Mouse (Mus musculus) G1E-ER4 (cell line): ENCODE data around the gene Emd. TPM values are rescaled to one million over a fixed set of nuclear protein-coding genes. Genes with fewer than 3 reads are reported as not detected.

Source experiments
- GATA1 ChIP-seq: IDR thresholded peaks from one replicate; pipeline ENCODE4 v1.8.0; 2012; ENCODE audit warnings: low read length, inconsistent platforms
- polyA plus RNA-seq: library from polyadenylated mRNA; stranded (reverse); fragments of >175 nt; gene quantifications from 2 replicates; pipeline ENCODE4 v1.2.3, GENCODE M21; 2012

Emd gene
- polyA plus RNA-seq, 1 experiment: 29.1 TPM

DNA sequence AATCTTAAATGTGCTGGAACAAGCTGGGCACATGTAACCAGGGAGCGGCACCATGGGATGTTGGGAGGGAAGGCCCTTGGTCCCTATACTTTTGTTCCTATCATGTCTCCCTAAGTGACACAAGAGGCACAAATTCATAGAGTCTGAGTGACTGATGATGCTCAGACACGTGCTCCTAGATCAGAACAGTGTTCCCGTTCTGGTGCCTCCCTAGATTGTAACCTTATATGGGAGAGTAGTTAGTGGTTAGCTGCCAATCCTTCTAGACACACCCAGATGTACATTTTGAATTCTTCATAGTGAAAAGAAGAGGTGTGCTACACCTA is 15.2 kb downstream of the Emd start:
- TF ChIP-seq GATA1: no peak

DNA sequence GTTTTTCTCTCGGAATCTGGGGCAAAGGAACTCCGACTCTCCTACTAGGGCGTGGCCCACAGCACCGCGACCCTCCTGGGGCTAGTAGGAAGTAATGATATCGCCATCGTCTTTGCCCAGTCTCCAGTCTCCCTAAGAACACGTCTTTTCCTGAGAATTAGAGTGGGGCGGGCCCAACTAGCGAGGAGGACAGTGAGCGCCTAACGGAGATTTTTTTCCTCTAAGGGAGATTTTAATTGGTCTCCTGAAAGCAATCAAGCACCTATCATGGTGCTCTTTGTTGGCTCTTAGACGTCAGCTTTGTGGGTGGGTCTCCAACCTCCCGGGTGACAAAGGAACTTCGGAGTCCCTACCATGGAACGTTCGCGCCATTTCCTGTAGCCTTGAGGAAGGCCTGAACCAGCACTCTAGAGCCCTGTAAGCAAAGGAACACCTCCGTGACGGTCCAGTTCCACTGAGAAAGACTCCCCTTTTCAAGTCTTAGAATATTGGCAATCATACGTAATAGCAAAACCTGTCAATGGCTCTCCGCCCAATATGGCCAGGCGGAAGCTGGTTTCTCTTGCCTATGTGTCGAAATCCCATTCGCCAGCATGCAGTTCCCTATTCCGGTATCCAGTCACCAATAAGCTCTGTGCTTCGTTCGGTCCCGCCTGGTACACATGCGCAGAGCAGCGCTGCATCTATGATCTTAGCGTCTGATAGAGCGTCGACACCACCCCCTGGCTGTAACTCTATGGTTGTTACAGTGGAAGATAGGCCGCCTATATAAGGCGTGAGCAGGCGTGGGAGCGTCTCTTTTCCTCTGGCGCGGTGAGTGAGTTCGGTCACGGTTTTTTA is 15.8 kb downstream of the Emd start, which contains the start of gene Rpl10:
Rpl10 (plus strand) TSS at position 751 of the 840 bp plus-strand sequence.
- no peak for TF ChIP-seq GATA1

DNA sequence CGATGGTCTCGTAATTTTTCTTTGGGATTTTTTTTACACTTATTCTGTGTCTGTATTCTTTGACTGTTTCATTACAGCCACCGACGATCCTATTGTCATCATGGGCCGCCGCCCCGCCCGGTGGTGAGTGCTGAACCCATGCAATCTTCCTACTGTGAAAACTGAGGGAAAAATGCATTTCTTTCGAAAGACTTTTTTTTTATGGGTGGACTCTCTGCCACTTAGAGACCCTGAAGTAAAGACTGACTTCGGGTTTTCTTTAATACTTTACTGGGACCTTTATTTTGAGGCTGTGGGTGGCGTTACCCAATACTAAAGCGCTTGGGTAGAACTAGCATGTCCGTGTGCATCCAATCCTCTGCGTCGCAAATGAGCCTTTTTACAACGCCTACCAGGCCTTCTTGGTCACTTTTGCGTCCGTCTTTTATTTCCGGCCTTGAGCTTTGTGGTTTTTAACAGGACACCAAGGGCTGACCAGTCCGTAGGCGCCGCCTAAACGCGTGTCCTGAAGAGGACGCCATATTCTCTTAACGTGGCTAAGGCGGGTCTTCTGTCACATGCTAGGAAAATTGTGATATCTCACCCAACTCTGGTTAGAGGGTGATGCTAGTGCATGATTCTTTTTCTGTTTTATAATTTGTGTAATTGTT is 16.5 kb downstream of the Emd start:
- TF ChIP-seq GATA1: no peak

DNA sequence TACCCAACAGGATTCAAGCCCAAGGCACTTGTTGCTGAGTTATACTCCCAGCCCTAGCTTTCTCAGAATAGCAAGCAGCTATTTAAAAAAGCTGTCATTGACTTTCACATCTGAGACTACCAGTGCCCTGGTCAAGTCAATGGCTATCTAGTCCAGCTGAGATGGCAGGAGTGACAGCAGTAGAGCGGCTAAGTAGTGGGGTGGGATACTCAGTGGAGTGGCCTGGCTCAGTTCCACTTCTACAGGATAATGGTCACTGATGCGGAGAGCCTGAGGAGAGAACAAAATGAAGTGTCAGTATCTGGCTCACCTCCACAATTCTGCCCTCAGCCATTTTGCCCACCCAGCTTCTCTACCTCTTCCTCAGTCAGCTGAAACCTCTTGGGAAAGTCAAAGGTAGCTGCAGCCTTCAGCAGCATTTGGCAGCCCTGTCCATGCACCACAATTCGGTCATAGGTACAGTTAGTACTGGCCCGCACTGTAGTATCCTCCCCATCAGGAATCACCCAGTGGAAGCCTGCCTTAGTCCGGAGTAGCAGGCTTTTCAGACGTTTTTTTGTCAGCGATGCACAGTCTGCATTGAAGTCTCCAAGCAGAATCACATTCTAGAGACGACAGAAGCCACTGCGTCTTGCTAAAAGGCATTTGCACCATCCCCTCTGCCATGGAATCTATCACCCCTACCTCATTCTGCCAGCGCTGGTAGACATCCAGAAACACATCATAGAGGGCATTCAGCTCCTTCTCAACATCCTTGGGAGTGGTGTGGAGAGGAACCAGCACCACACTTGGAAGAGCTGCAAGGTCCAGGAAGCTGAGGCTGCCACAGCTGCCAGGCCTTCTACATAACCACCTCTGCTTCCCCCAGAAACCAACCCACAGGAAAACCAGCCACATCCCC is 19.2 kb downstream of the Emd start:
- TF ChIP-seq GATA1: no peak

DNA sequence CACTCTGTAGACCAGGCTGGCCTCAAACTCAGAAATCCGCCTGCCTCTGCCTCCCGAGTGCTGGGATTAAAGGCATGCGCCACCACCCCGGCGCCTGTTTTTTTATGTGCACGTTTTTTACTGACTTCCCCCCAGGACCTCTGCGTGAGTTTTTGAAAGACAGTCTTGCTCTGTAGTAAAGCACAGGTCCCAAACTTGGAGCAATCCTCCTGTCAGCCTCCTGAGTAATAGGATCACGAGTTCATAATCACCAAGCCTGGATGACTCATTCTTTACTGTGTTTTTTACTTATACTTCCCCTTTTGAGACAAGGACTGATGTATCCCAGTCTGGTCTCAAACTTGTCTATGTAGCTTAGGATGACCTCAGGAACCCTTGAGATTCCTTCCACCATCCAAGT is 23.4 kb downstream of the Emd start:
- TF ChIP-seq GATA1: no peak

DNA sequence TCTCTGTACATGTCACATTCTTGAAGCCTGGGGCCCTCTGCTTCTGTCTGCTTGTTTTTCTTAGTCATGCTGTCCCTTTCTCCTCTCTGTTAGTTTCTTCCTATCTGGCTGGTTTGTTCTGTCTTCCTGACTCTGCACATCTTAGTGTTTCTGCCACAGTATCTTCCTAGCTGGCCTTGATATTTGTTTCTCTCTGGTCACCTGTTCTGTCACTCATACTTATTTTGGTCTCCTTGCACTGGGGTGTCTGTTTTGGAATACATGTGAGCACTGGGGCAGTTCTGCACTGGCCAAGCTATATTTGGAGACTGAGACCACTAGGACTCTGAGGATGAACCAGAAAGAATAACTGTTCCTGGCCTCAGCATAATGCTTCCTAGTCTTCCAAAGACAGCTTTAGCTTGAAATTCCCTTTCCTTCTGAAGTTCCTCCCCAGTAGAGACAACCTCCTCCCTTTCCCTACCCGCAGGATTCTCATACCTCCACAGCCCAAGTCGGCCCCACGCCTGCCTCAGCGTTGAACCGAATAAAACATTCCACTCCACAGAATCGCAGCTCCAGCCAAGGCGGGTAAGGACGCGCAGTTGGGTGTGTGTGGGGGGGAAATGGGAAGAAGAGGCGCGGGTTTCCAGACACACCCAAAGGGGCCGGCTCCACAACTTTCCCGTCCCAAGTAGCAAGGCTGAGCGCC is 26.7 kb downstream of the Emd start:
- no peak for TF ChIP-seq GATA1

DNA sequence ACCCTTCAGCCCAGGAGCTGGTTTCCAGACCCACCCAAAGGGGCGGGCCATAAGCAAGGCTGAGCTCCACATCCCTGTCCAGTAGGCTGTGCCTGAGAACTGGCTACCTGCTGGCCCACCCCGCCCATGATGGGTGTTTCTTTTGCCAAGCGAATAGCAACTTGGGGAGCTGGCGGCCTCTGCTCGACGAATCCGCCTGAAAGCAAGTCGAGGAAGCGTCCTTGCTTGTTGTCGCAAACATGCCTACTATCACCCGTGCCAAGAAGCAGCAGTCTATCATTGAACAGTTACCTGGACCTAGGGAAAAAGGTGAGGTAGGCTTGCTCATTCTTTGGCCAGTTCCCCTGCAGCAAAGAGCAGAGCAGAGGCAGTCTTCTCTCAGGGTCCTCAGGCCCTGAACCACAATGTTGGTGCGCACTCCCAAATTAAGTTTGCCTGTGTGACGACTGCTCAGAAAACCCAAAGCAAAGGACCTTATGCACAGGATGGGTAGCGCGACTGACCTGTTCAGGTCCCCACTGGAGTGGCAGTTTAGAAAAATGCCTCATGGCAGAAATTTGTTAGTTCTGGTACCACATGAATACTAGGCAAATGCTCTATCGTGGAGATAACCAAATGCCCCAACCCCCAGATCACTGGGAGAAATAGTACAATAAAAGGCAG is 27.4 kb downstream of the Emd start, which contains the start of the genes Taz and Dnase1l1:
Taz (plus strand) TSS at position 181 of the 663 bp plus-strand sequence.
Dnase1l1 (minus strand) TSS at position 606 of the 663 bp plus-strand sequence.
- TF ChIP-seq GATA1: no peak

DNA sequence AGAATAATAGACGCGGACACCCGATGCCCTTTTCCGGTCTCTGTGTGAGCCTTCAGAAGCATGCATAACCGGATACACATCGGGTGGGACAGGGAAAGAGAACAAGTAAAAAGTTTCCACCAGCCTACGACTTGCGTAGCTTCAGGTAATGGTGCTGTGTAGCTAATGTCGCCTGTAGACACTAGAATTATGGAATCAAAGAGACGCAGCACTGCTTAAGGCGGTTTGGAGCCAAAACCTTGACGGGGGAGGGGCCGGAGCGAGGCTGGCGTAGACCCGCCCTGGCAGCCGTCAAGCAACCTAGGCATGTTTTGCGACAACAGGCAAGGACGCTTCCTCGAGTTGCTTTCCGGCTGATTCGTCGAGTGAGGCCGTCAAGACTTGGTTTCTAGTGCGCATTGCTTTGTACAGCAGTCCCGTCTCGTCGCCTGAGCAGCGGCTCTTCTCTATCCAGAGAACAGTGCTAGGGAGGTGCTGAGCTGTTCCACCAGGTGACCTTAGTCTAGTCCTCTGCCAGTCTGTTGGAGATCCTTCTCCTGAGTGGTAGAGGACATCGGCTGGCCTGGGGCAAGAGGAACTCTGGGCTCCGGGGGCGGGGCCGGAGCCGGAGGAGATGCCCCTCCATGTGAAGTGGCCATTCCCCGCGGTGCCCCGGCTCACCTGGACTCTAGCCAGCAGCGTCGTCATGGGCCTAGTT is 28.1 kb downstream of the Emd start:
- TF ChIP-seq GATA1: no peak

DNA sequence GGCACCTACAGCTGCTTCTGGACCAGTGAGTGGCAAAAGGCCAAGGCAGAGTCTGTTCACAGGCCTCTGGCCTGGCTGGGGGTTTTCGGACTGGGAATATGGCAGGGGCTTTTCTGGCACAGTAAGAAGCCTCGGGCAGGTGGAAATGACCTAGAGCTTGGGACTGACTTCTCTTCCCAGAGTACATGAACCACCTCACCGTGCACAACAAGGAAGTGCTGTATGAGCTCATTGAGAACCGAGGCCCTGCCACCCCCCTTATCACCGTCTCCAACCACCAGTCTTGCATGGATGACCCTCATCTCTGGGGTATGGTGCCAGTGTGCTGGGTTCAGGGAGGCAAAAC is 28.6 kb downstream of the Emd start:
- TF ChIP-seq GATA1: no peak

DNA sequence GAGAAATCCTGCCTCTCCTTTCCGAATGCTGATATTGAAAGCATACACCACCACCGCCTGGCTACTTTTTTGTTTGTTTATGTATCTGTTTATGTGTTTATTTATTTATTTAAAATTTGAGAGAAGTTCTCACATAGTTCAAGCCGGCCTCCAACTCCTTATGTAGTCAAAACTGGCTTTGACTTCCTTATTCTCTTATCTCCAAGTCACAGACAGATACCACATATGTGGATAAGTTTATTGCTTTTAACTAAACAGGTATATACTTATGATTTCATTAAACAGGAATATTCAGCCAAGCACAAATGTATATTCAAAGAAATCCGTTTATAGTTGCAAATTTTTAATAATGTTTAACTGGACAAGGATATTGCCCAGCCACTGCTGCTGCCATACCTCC is 38.9 kb downstream of the Emd start:
- TF ChIP-seq GATA1: no peak

DNA sequence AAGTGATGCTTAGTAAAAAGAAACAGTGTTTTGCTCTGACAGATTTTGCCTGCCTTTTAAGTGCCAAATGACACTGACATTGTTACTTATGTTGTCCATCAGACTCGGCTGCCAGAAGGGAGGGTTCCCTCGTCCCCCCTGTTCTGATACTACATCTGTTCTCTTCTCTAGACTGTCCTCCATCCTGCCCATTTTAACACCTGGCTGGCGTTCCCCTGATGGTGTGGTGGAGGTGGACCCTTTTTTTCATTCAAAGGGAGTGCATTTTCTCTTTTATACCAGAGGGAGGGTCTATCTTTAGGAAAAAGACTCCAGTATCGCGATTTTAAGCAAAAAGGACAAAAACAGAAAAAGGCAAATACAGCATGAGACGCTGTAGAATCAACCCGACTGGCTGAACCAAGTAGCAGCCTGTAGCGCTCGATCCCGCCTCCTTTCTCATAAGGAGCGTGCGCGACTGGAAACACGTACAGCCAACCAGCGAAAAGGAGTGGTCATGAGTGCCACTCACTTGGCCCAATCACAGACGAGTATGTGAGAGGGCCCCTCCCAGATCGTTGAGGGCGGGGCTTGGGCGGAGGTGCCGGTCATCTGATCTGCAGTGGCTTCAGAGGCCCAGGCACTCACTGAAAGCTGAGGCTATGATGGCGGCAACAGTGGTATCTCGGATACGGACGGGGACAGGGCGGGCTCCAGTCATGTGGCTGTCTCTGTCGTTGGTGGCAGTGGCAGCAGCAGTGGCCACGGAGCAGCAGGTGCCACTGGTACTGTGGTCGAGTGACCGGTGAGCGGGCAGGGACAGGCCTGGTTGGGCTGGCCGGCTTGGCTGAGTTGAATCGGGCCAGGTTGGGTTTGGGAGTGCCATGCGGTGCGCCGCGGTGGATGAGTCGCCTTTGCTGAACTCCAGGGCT is 42.3 kb downstream of the Emd start, which contains the start of gene Atp6ap1:
Atp6ap1 (plus strand) TSS at position 560 of the 911 bp plus-strand sequence.
- TF ChIP-seq GATA1: no peak

DNA sequence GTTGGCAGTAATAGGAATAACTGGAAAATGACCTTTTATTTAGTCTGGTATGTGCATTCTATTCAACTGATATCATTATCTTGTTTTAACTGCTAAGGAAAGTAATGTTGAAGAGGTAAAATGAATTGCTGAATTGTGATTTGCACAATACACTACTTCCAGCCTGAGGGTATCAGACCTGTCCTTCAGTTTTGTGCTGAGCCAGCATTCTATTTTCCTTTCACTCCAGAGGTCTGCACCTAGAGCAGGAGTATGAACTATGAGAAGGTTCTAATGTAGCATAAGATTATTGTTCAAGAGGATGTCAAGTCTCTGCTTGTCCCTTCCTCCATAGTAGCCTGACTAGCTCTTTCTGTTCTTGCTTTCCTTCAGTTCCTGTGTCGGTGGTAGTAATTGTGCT is 43.9 kb downstream of the Emd start:
- TF ChIP-seq GATA1: no peak

DNA sequence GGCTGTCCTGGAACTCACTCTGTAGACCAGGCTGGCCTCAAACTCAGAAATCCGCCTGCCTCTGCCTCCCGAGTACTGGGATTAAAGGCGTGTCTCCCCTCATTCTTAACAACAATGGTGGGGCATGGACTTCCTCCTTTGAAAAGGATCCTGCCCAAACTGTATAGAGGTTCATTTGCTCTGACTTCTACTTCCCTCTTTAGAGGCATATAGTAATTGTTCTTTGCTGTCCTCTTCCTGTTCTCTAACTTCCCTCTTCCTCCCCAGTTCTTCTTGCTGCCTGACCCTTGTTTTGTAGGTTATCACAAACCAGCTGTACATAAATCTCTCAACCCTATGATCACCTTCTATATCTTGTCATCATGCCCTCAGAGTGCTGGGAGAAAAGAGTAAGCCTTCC is 45.2 kb downstream of the Emd start:
- TF ChIP-seq GATA1: no peak
